Mouse (Mus musculus): ENCODE measurements around the gene Rpl22.

Rpl22 gene

GRCm38 (mm10) chr4:152296874-152297861, 28.4 kb upstream of the Rpl22 start, which contains the start of gene Icmt:
Gene Icmt (plus strand): TSS chr4:152297227.
- DNase-seq (ENCODE audit: low spot score), result peak; percentile 100

DNA sequence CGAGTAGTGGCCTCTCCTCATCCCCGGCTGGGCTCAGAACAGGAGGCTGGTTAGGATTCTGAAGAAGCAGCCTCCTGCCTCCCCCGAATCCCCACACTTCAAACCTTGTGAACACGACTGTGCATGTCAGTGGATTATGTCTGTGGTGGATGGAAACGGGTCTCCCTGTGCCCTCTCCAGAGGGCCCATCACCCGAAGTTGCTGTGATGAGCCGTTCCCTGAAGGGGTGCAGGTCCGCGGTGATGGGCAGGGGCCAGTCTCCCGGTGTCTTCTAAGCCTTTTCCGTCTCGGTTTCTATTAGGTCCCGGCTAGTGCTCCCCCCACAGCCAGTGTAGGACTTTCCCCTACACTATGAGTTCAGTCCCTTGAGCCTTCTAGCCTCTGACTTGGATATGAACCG, 26.7 kb upstream of the Rpl22 start:
- no peak for DNase-seq (ENCODE audit: low spot score)

GRCm38 (mm10) chr4:152300375-152300774, 25.2 kb upstream of the Rpl22 start:
- no peak for DNase-seq (ENCODE audit: low spot score)

GRCm38 (mm10) chr4:152302012-152302411, 23.5 kb upstream of the Rpl22 start:
- no peak for DNase-seq (ENCODE audit: low spot score)

DNA sequence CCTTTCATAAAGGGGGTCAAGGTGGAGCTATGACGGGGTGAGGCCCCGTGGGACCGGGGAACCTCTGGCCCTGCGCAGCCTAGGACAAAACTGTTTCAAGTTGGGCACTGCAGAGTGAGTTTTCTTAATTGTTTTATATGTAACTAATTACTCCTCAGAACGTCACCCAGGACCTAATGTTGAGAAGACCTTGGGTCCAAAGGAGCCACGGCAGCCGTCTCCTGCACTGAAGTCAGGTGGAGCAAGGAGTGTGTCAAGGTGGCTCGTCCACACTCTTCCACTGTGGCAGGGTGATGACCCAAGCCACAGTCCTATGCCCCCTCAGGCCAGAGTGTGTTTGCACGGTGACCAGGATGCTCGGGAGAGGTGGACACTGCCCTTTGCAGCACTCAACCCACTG, 22.4 kb upstream of the Rpl22 start:
- DNase-seq (ENCODE audit: low spot score), result no peak

GRCm38 (mm10) chr4:152304685-152305084, 20.9 kb upstream of the Rpl22 start:
- DNase-seq (ENCODE audit: low spot score), result no peak

DNA sequence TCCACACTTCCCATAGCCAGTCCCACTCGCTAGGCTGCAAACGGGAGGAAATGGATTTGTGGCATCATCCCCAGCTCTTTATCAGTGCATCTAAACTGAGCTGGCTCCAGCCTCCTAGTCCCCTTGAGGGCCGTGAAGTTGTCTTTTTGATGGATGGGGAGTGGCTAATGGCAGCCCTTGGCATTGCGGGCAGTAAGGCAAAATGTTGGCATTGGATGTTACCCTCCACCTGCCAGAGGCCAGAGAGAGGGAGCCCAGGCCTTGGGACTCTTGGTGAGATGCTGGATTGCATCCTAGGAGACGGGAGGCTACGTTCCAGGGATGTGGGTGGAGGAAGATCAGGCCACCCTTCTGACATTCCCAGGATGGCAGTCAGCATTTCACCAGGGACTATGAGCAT, 19.6 kb upstream of the Rpl22 start:
- DNase-seq (ENCODE audit: low spot score), result no peak

DNA sequence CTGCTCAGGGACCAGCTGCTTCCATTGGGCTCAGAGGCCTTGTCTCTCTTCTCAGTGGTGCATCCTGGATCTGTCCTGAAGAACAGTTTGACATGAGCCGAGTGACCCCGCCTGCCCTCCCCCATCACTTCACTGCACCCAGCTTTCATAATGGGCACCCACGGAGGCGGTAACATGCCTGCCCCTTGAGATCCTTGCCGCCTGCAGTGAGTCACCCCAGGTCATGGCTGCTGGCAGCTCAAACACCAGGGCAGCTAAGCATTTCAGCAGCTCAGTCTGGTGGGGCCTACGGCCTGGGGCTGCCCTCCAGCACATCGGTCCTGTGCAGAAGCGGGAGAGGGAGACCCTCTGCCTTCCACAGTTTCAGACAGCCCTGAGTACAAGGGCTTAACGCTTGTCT, 18.0 kb upstream of the Rpl22 start:
- no peak for DNase-seq (ENCODE audit: low spot score)

- no peak for DNase-seq (ENCODE audit: low spot score)
Measured at GRCm38 (mm10) chr4:152312186-152312585, 13.4 kb upstream of the Rpl22 start.

GRCm38 (mm10) chr4:152313211-152313632, 12.3 kb upstream of the Rpl22 start:
- no peak for DNase-seq (ENCODE audit: low spot score)

DNA sequence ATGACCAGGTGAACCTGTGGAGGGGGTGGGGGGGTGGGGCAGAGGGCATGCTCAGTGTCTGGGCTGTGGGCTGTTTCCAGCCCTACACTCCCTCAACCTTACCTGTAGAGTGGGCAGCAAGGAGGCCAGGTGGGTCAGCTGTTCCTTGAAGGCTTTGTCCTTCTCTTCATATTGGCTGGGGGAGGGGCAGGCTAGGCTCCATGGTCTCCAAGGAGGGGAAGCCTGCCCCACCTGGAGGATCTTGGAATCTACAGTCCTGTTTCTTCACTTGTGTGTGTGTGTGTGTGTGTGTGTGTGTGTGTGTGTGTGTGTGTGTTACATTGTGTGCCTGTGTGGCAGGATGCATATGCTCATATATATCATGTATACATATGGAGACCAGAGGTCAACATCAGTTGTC, 11.6 kb upstream of the Rpl22 start:
- peak; percentile 82 for DNase-seq (ENCODE audit: low spot score)

DNA sequence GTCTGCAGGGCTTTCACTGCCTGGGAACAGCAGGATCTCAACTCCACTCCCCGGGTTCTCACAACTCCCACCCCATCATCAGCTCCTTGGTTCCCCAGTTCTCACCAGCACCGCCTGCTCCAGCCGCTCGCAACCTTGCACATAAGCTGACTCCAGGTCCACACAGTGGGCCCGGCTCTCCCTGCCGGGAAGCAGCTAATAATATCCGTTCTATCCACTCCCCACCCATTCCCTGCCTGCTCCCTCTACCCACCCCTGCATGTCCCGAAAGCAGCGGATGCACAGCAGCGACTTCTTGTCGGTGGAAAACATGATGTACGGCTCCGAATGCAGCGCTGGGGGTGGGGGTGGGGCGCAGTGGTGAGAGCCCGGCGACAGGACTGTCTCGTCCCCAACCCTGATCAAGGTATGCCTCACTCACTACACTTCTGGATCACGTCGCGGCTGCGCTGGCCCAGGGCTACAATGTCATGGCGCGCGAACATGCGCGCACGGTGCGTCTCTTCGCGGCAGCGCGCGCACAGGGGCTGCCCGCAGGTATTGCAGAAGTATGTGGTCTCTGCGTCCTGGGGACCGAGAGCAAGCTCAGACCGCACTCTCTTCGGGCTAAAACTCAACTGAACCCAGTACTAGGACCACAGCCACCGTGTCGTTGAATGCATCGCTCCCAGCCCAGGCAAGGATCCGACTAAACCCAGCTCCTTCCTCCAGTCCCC, 9.9 kb upstream of the Rpl22 start:
- no peak for DNase-seq (ENCODE audit: low spot score)

GRCm38 (mm10) chr4:152317631-152318033, 7.9 kb upstream of the Rpl22 start:
- DNase-seq (ENCODE audit: low spot score), result no peak

- peak; percentile 76 for DNase-seq (ENCODE audit: low spot score)
Measured at GRCm38 (mm10) chr4:152318517-152319234, 6.9 kb upstream of the Rpl22 start, which contains the start of gene Rnf207. Gene Rnf207 (minus strand): TSS chr4:152318993.

DNA sequence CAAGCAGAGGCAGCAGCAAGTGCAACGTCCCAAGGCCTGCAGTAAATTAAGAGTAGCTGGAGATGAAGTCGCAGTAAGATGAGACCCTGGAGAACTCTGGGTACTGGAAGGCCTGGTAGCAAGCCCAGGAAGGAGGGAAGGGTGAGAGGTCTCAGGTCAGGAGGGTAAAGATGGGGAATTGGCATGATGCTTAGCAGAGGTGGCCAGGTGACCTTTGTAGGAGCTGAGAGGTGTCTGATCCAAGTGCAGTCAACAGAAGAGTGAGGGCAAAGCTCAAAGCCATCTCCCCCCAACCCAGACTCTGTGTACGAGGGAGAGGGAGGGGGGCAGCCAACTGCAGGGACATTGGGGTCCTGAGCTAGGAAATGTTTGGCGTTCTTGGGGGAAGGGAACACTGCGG, 4.1 kb upstream of the Rpl22 start:
- DNase-seq (ENCODE audit: low spot score), result no peak

DNA sequence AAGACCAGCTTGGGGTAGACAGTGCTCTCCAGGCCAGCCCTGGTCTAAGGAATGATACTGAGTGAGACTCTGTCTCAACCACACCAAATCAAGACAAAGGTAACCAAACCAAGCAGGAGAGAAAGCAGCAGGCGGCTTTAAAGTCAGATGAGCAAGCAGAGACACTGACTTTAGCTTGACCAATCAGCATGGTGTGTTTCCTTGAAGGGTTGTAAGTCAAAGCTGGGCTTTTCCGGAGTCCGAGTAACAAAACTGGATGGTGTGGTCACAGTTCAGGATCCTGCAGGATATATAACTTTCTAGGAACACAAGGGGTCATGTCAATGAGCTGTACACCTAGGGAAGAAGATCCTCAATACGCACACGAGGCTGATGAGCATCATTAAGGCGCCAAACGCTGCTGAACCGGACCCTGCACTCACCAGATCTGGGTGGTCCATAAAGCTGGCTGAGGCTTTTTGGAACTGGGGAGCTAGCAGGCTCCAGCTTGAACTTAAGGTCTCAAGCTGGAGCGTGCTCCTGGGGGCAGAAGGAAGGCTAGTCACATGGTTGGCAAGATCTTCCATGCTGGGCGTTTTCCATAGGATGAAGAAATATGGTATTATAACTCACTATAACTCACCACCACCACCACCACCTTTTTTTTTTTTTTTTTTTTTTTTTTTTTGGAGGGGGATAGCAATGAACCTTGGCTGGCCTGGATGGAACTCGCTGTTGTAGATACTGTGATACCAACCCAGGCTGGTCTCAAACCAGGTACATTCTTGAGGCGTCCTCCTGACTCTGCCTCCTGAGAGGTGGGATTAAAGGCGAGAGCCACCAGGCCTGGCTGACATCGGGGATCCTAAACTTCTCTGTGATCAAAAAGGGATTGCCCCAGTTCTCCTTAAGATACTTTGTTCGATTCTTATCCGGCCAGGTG, 640 bp upstream of the Rpl22 start:
- DNase-seq (ENCODE audit: low spot score), result no peak

DNA sequence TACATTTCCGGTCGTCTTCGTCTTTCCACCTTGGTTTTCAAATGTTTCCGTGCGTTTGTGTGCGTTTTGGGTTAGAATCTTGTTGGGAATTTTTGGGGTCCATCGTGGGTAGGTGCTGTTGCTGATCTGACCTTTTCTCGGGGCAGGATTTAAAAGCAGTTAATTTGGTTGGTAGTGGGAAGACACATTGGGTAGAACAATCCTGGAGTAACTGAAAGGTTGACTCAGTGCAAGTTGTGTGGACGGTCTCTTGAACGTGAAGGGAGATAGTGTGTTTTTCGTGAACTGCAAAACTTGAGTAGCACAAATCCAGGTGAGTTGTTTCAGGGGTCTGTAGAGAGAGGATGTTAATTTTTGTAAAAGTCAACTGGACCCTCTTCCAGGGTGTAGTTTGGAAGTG, 1.0 kb downstream of the Rpl22 start:
- no peak for DNase-seq (ENCODE audit: low spot score)

- peak; percentile 72 for DNase-seq (ENCODE audit: low spot score)
Measured at GRCm38 (mm10) chr4:152328691-152329090, 3.1 kb downstream of the Rpl22 start.

DNA sequence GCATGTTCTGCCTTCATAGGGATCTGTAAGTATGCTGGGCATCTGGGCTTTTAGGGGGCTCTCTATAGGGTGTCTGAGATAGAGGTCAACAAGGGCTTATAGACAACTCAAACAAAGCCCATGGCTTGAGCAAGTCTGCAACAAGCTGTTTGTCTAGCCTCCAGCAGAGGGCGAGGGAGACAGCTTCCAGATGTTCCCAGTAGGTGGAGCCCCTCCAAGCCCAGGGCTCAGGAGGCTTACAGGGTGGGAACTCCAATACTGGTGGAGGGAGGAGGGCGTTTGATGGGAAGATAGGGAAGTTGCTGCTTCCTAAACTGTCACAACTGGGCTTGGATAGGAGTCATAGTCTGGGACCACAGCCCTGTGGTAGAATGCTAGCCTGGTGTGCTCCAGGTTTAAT, 7.4 kb downstream of the Rpl22 start:
- DNase-seq (ENCODE audit: low spot score), result peak; percentile 82

- DNase-seq (ENCODE audit: low spot score), result no peak
Measured at GRCm38 (mm10) chr4:152333587-152333986, 8.0 kb downstream of the Rpl22 start.

DNA sequence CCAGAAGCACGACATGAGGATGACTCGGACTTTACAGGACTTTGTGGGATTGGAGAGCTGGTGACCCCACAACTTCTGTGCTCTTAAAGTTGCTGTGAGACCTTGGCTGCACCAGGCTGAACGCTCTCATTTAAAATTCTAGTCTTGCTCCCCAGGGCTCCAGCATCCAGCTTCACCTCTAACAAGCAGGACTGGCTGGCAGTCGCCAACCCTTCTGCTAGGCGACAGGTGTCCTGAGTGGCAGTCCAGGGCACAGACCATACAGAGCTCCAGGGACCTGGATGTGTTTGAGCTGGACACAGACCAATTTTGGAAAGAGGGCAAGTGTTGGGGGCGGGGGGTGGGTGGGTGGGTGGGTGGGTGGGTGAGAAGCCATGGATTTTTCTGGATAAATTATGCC, 12.2 kb downstream of the Rpl22 start:
- no peak for DNase-seq (ENCODE audit: low spot score)

Measured in testis, postnatal 10 days (tissue).